Mouse (Mus musculus) forebrain, postnatal 0 days (tissue): ENCODE measurements at regions not wholly inside any gene's neighbourhood (a gene's known extent, or its start where the extent isn't known, plus 50 kb on each side); places are given as distances from the start of the nearest gene placed in this dataset.
A peak's percentile ranks its signal among the peaks of the same experiment; 100 is the strongest.

Source experiments
- ATAC-seq: fragments of 200-750 bp; cut with Nextera tagmentation; 2 replicates; pipeline ENCODE4 v1.8.0; 2017; ENCODE audit warnings: mild to moderate bottlenecking, moderate library complexity
- DNase-seq: peaks from one replicate; pipeline ENCODE4 v3.0.0-alpha.2; 2015
- H3K27ac ChIP-seq: fragments of 300-500 bp; sonication (generic); 2 replicates; pipeline ENCODE4 v1.5.1; 2014; ENCODE audit warnings: low read depth, mild to moderate bottlenecking, antibody characterized with exemption, low read length, moderate library complexity, mixed read lengths
- H3K27me3 ChIP-seq: fragments of 300-500 bp; sonication (generic); 2 replicates; pipeline ENCODE4 v1.6.1; 2014; ENCODE audit warnings: mild to moderate bottlenecking, low read length, mixed read lengths; ENCODE audit not compliant: insufficient read depth
- H3K36me3 ChIP-seq: fragments of 300-500 bp; sonication (generic); 2 replicates; pipeline ENCODE4 v1.6.1; 2014; ENCODE audit warnings: mild to moderate bottlenecking, moderate library complexity; ENCODE audit not compliant: insufficient read depth
- H3K4me1 ChIP-seq: fragments of 300-500 bp; sonication (generic); 2 replicates; pipeline ENCODE4 v1.6.1; 2014; ENCODE audit warnings: antibody characterized with exemption; ENCODE audit not compliant: insufficient read depth
- H3K4me2 ChIP-seq: fragments of 300-500 bp; sonication (generic); 2 replicates; pipeline ENCODE4 v1.6.1; 2014; ENCODE audit warnings: low read depth, mild to moderate bottlenecking, moderate library complexity
- H3K4me3 ChIP-seq: fragments of 300-500 bp; sonication (generic); 2 replicates; pipeline ENCODE4 v1.5.1; 2014; ENCODE audit warnings: low read depth, low read length, mixed read lengths
- H3K9ac ChIP-seq: fragments of 300-500 bp; sonication (generic); 2 replicates; pipeline ENCODE4 v1.6.1; 2014; ENCODE audit warnings: mild to moderate bottlenecking
- H3K9me3 ChIP-seq: fragments of 300-500 bp; sonication (generic); 2 replicates; pipeline ENCODE4 v1.6.1; 2016; ENCODE audit warnings: low read length
- CTCF ChIP-seq: sonication (generic); IDR thresholded peaks from 2 replicates; pipeline ENCODE4 v1.5.1; 2016; ENCODE audit warnings: antibody characterized with exemption, control low read depth, low read depth
- WGBS: fragments of 180-500 bp; shearing (Covaris S2); extraction: QIAGEN DNeasy Blood & Tissue Kit; methylation state at CpG from one replicate; pipeline ENCODE4 v1.1.7; 2014; 5-methylcytosine and 5-hydroxymethylcytosine counted together

GRCm38 (mm10) chr6:16141009-16141408, 420.5 kb downstream of the Mdfic start:
- no peak overlapping the region for H3K4me2 ChIP-seq
- H3K4me3 ChIP-seq: no peak overlapping the region
- no peak overlapping the region for H3K9ac ChIP-seq
- H3K27me3 ChIP-seq: no peaks in the 10 kb centered on the region
- 69% methylated on average over 3 of the region's 3 CpGs for WGBS
- no peaks in the 10 kb centered on the region for H3K36me3 ChIP-seq
- no peak for DNase-seq
- no peak for TF ChIP-seq CTCF
- H3K9me3 ChIP-seq: no peaks in the 10 kb centered on the region
- H3K27ac ChIP-seq: no peak overlapping the region
- H3K4me1 ChIP-seq: no peaks in the 10 kb centered on the region
- ATAC-seq: no peak

- 69% methylated on average over 6 of the region's 6 CpGs for WGBS
- no peaks in the 10 kb centered on the region for H3K4me1 ChIP-seq
Observed at GRCm38 (mm10) chr6:16144538-16144937, 424.1 kb downstream of the Mdfic start.

DNA sequence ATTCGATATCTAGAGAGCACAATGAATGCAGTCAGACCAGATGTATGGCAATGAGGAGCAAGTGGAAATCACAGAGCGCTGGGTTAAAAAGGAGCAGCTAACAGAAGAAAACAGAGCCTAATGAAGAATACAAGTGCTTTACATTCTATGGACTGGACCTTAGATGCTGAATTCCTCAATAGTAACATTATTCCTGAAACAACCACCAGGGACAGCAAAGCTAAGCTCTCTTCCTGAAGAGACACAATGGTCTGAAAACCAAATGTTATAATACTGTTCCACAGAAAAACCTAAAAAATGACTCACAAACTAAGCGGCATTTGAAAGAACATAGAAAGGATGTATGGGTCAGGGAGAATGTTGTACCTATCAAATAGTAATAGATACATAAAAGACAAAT, 430.1 kb downstream of the Mdfic start:
- Histone ChIP-seq H3K36me3 (no peaks in the 10 kb centered on the region), H3K4me2 (no peak overlapping the region), H3K9ac (no peak overlapping the region), H3K4me1 (no peaks in the 10 kb centered on the region), H3K27ac (no peak overlapping the region), H3K27me3 (no peaks in the 10 kb centered on the region), H3K9me3 (no peaks in the 10 kb centered on the region), H3K4me3 (no peak overlapping the region)
- DNase-seq: no peak
- ATAC-seq: no peak
- peak; percentile 49 for TF ChIP-seq CTCF
- WGBS: 83% methylated on average over 3 of the region's 3 CpGs

More at GRCm38 (mm10) chr6:16144538-16144937, 424.1 kb downstream of the Mdfic start:
- ATAC-seq (no peak), DNase-seq (no peak)
- Histone ChIP-seq H3K27me3 (no peaks in the 10 kb centered on the region), H3K27ac (no peak overlapping the region), H3K4me2 (no peak overlapping the region), H3K9ac (no peak overlapping the region), H3K36me3 (no peaks in the 10 kb centered on the region), H3K9me3 (no peaks in the 10 kb centered on the region), H3K4me3 (no peak overlapping the region)
- no peak for TF ChIP-seq CTCF

DNA sequence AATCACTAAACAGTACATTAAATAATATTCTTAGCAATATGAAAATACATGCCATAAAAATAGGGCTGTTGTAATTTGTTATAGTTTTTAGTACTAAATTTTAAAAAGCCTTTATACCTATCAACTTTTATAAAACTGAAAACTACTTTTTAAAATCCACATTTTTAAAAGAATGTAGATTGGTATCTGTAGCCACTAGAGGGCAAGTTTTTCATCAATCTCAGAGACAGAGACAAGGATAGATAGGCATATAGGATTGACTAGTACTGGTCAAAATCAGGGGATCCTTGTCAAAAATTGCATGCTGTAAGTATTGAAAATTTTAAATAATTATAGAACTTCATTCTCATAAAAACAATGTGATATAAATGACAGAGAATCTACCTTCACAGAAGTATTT, 431.0 kb downstream of the Mdfic start:
- no peaks in the 10 kb centered on the region for H3K36me3 ChIP-seq
- no peaks in the 10 kb centered on the region for H3K4me1 ChIP-seq
- H3K4me2 ChIP-seq: no peak overlapping the region
- no peak overlapping the region for H3K9ac ChIP-seq
- H3K27ac ChIP-seq: no peak overlapping the region
- H3K4me3 ChIP-seq: no peak overlapping the region
- H3K27me3 ChIP-seq: no peaks in the 10 kb centered on the region
- peak; percentile 27; the same call in 1 of the 2 replicates for TF ChIP-seq CTCF
- ATAC-seq (no peak), DNase-seq (no peak)
- no peaks in the 10 kb centered on the region for H3K9me3 ChIP-seq

DNA sequence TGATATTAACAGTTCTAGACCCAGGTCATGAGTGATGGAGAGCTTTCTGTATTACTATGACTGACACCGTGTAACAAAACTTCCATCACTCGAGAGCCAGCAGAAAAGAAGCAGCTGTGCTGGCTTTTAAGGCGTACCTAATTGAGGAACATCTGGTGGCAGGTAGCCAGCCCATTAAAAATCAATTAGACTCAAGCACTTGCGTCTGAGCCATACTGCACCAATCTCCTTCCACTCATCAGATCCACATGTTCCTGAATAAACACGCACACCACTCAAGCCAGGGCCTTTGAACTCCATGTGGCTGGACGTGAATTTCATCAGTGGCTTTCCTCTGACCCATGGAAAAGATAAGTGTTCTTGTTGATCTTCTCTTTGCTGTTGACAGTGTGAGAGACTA, 432.2 kb downstream of the Mdfic start:
- H3K9ac ChIP-seq: no peak overlapping the region
- no peak for TF ChIP-seq CTCF
- no peak for ATAC-seq
- no peaks in the 10 kb centered on the region for H3K9me3 ChIP-seq
- H3K36me3 ChIP-seq: no peaks in the 10 kb centered on the region
- no peak overlapping the region for H3K4me3 ChIP-seq
- no peaks in the 10 kb centered on the region for H3K27me3 ChIP-seq
- H3K4me2 ChIP-seq: no peak overlapping the region
- H3K4me1 ChIP-seq: no peaks in the 10 kb centered on the region
- WGBS: 64% methylated on average over 6 of the region's 6 CpGs
- H3K27ac ChIP-seq: no peak overlapping the region
- no peak for DNase-seq

- Histone ChIP-seq H3K9me3 (no peaks in the 10 kb centered on the region), H3K27ac (no peak overlapping the region), H3K4me2 (no peak overlapping the region), H3K27me3 (no peaks in the 10 kb centered on the region), H3K4me1 (no peaks in the 10 kb centered on the region), H3K9ac (no peak overlapping the region), H3K4me3 (no peak overlapping the region), H3K36me3 (no peaks in the 10 kb centered on the region)
- no peak for TF ChIP-seq CTCF
- WGBS: 88% methylated on average over 2 of the region's 2 CpGs
- DNase-seq (no peak), ATAC-seq (no peak)
Observed at GRCm38 (mm10) chr6:16165012-16165411, 444.6 kb downstream of the Mdfic start.

GRCm38 (mm10) chr6:16171871-16172270, 451.4 kb downstream of the Mdfic start:
- H3K27ac ChIP-seq: no peak overlapping the region
- ATAC-seq: no peak
- no peaks in the 10 kb centered on the region for H3K4me1 ChIP-seq
- H3K4me3 ChIP-seq: no peak overlapping the region
- no peaks in the 10 kb centered on the region for H3K9me3 ChIP-seq
- no peak for TF ChIP-seq CTCF
- 94% methylated on average over 3 of the region's 3 CpGs for WGBS
- DNase-seq: no peak
- H3K36me3 ChIP-seq: no peaks in the 10 kb centered on the region
- H3K9ac ChIP-seq: no peak overlapping the region
- H3K27me3 ChIP-seq: no peaks in the 10 kb centered on the region
- H3K4me2 ChIP-seq: no peak overlapping the region

DNA sequence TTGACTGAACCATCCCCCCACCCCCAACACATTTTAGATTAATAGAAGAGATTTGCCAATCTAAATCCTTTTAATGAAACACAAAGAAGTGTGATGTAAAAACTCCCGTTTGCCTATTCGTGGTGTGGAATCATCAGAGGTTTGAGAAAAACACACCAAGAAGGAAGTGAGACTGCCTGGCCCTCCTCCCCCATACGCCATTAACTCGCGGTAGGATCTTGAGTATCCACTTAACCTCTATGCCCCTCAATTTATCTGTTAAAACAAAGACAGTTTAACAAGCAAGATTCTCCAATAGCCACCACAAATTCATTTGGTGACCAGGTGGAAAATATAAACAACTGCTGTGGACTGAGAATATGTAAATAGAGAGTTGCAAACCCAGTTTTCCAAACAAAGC, 456.9 kb downstream of the Mdfic start:
- H3K27ac ChIP-seq: no peak overlapping the region
- H3K4me1 ChIP-seq: no peaks in the 10 kb centered on the region
- no peak overlapping the region for H3K9ac ChIP-seq
- TF ChIP-seq CTCF: no peak
- no peaks in the 10 kb centered on the region for H3K27me3 ChIP-seq
- H3K4me2 ChIP-seq: no peak overlapping the region
- no peak for ATAC-seq
- H3K36me3 ChIP-seq: no peaks in the 10 kb centered on the region
- H3K4me3 ChIP-seq: no peak overlapping the region
- no peaks in the 10 kb centered on the region for H3K9me3 ChIP-seq
- DNase-seq: no peak
- WGBS: 70% methylated on average over 5 of the region's 5 CpGs
